ENCODE assay signal across 23 mouse cellular contexts in the genomic region with DNA sequence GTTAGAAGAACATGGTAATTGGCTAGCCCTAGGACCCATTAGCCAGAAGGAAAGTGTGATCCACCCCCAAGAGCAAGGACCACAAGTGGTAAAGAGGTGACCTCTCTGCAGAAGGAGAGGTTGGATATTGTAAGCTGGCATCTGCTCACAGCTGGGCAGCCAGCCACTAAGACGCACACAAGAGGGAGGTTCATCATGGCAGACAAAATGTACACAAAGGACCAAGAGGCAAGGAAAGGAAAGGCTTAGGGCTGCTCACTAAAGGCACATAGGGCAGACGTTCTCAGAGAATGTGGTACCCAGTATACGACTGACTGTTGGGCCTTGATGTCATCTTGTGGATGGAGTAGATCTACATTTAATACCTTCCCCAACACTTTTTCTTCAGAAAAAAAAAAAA. TPM values are rescaled to one million over a fixed set of nuclear protein-coding genes. Genes with fewer than 3 reads are reported as not detected.
DNase-seq lines count a peak whose midpoint lies in the region; TF ChIP-seq lines count a peak whose summit lies in the region.
"Had no signal": no experiment of that assay in that cellular context is flagged by ENCODE, and none has a peak within 500 bp of the region (broad histone marks: within the 10 kb centered on the region; RNA-seq: fewer than 3 reads in every experiment).

No protein-coding gene starts in this region.

- no peak for TF ChIP-seq POLR2A in CH12.LX (IDR thresholded peaks at IDR 0.05; ENCODE audit: low read depth, low read length)
- TF ChIP-seq POLR2A in myocyte (IDR thresholded peaks at IDR 0.05; ENCODE audit: insufficient read length, low read depth): no peak

- TF ChIP-seq EP300 in CH12.LX (IDR thresholded peaks at IDR 0.05; ENCODE audit: low read length): no peak

- H3K36me3 ChIP-seq in CH12.LX (replicated peaks in 1 of 2; ENCODE audit: control insufficient read depth in 1 of 2, insufficient read depth in 1 of 2, low read length in 1 of 2) (peaks cover 37 to 47% of the 10 kb centered on the region in 2 experiments), myocyte (ENCODE audit: control insufficient read depth, insufficient read depth) (peaks cover 27% of the 10 kb centered on the region)

- no peak overlapping the region for H3K27ac ChIP-seq in CH12.LX (ENCODE audit: insufficient read depth, low read depth)
- H3K27ac ChIP-seq: embryonic facial prominence, embryonic 13.5 days; embryonic facial prominence, embryonic 15.5 days; forebrain, embryonic 13.5 days; forebrain, embryonic 15.5 days had no signal

- dilution Hi-C loops in CH12.LX (cut with MboI; ENCODE audit: extremely low pct_ligation_motif_present, extremely low pct_unique_long_range_greater_than_20kb, low sequenced_read_pairs): no loop called here

- intact Hi-C loops in heart, postnatal 36 days (cut with DNase I): no loop called here

- no peak overlapping the region for H3K9ac ChIP-seq in CH12.LX (ENCODE audit: insufficient read depth, low read depth)
- H3K9ac ChIP-seq: embryonic facial prominence, embryonic 13.5 days; embryonic facial prominence, embryonic 15.5 days; forebrain, embryonic 13.5 days; forebrain, embryonic 15.5 days; forebrain, postnatal 0 days had no signal

- no peaks in the 10 kb centered on the region for H3K9me3 ChIP-seq in CH12.LX (replicated peaks; ENCODE audit: low read length)
- H3K9me3 ChIP-seq: embryonic facial prominence, embryonic 13.5 days; embryonic facial prominence, embryonic 15.5 days; forebrain, embryonic 13.5 days; forebrain, embryonic 15.5 days had no signal

- no peaks in the 10 kb centered on the region for H3K27me3 ChIP-seq in CH12.LX (replicated peaks)
- no peaks in the 10 kb centered on the region for H3K27me3 ChIP-seq in myocyte (ENCODE audit: control insufficient read depth, insufficient read depth, insufficient read length)
- H3K27me3 ChIP-seq: embryonic facial prominence, embryonic 13.5 days; embryonic facial prominence, embryonic 15.5 days; forebrain, embryonic 13.5 days; forebrain, embryonic 15.5 days; Patski had no signal

- in situ Hi-C loops in CH12.LX (cut with MboI; ENCODE audit: low pct_ligation_motif_present, low pct_unique_long_range_greater_than_20kb, low sequenced_read_pairs): no loop called here

- peaks cover 8 to 18% of the 10 kb centered on the region in 2 experiments for H3K4me1 ChIP-seq in CH12.LX (ENCODE audit: control insufficient read depth in 1 of 2, insufficient read depth in 2 of 2)

- no peak for TF ChIP-seq RAD21 in CH12.LX (IDR thresholded peaks at IDR 0.05; ENCODE audit: low read depth, low read length)

- H3K4me3 ChIP-seq in CH12.LX (replicated peaks in 1 of 3; ENCODE audit: low read depth in 2 of 3, low read length in 2 of 3, poor library complexity in 1 of 3): no peak overlapping the region
- H3K4me3 ChIP-seq in myocyte: no peak overlapping the region
- H3K4me3 ChIP-seq: embryonic facial prominence, embryonic 13.5 days; embryonic facial prominence, embryonic 15.5 days; forebrain, embryonic 13.5 days; forebrain, embryonic 15.5 days had no signal

- DNase-seq in heart, adult 11 months: peak; percentile 89
- no peak for DNase-seq in heart, postnatal 36 days
- DNase-seq in CH12.LX (ENCODE audit: extremely low read depth) (no peak), adipocyte (ENCODE audit: low spot score) (peak; percentile 25)
- no peak for DNase-seq in adrenal gland, postnatal 36 days
- DNase-seq in kidney, postnatal 14 days: no peak
- DNase-seq: adrenal gland, adult 2 months; adrenal gland, postnatal 10 days; adrenal gland, postnatal 25 days; B cell, adult 2 months; cerebellum, adult 11-12 months; cerebellum, adult 8-10 months; cerebellum, adult 9-11 months; cerebellum, postnatal 14 days; cerebellum, postnatal 36 days; embryo, embryonic 11 days; forebrain, postnatal 0 days had no signal

- TF ChIP-seq CTCF in CH12.LX (conservative IDR thresholded peaks at IDR 0.05 in 1 of 2, IDR thresholded peaks at IDR 0.05 in 1 of 2; ENCODE audit: low read depth in 2 of 2, low read length in 2 of 2): no peak

- no peak overlapping the region for H3ac ChIP-seq in myocyte (ENCODE audit: control insufficient read depth, insufficient read length)

- no peak overlapping the region for H3K4me2 ChIP-seq in CH12.LX (ENCODE audit: insufficient read depth, low read depth, poor library complexity, severe bottlenecking)
- no peak overlapping the region for H3K4me2 ChIP-seq in myocyte (ENCODE audit: low read depth)
- H3K4me2 ChIP-seq: embryonic facial prominence, embryonic 13.5 days; embryonic facial prominence, embryonic 15.5 days; forebrain, embryonic 13.5 days; forebrain, embryonic 15.5 days had no signal

- H3K79me2 ChIP-seq in CH12.LX (replicated peaks; ENCODE audit: control insufficient read depth, extremely low read depth, insufficient read depth, poor library complexity, severe bottlenecking) (peaks cover 6% of the 10 kb centered on the region), myocyte (ENCODE audit: control insufficient read depth, insufficient read depth) (peaks cover 6% of the 10 kb centered on the region)

TF ChIP-seq in CH12.LX, 34 proteins besides CTCF, POLR2A, EP300 and RAD21:
- TF ChIP-seq NRF1 (IDR thresholded peaks at IDR 0.05; ENCODE audit: low read depth, low read length) (no peak), E2F4 (IDR thresholded peaks at IDR 0.05; ENCODE audit: insufficient replicate concordance, low read depth, low read length) (no peak), ZNF384 (IDR thresholded peaks at IDR 0.05; ENCODE audit: low read depth, low read length) (peak; percentile 44; the same call in 1 of the 2 replicates), ZMIZ1 (IDR thresholded peaks at IDR 0.05; ENCODE audit: low read depth, low read length) (no peak), UBTF (IDR thresholded peaks at IDR 0.05; ENCODE audit: low read depth, low read length) (no peak), IRF4 (IDR thresholded peaks at IDR 0.05; ENCODE audit: low read depth, low read length) (no peak), JUND (conservative IDR thresholded peaks at IDR 0.05; ENCODE audit: low read depth, low read length) (no peak), NELFE (IDR thresholded peaks at IDR 0.05; ENCODE audit: low read depth, low read length) (no peak), PAX5 (IDR thresholded peaks at IDR 0.05; ENCODE audit: low read length) (no peak), POLR2AphosphoS2 (IDR thresholded peaks at IDR 0.05; ENCODE audit: low read depth, low read length) (peak; percentile 60; the same call in 1 of the 2 replicates), MAX (IDR thresholded peaks at IDR 0.05; ENCODE audit: low read length) (no peak)

TF ChIP-seq in myocyte, 11 proteins besides CTCF, POLR2A, EP300 and RAD21:
- peak; percentile 87 for TF ChIP-seq POLR2AphosphoS2 (IDR thresholded peaks at IDR 0.05; ENCODE audit: insufficient read length, low read depth)
- no peak for TF ChIP-seq E2F4 (IDR thresholded peaks at IDR 0.05; ENCODE audit: insufficient read depth)

RNA-seq across cellular contexts. Expression of gene Crk, which starts 4.2 kb away (rescaled TPM):
- total RNA-seq in heart, postnatal 36 days (2021): 10 to 100 TPM; 78.4 to 84.2 TPM
- total RNA-seq in CH12.LX (2012; rRNA removed) (37.8 and 42.2 TPM in 2 replicates), CH12.LX (2014; rRNA removed) (39.9 and 44.3 TPM in 2 replicates)
- polyA plus RNA-seq in CH12.LX (2012; ENCODE audit: insufficient read length, low read depth) (44.6 and 46.1 TPM in 2 replicates), myocyte (2012; fragmentation: generic; extraction: Trizol) (34.5 TPM)
- total RNA-seq in adrenal gland, postnatal 36 days (2021): 100 to 1,000 TPM; 119 TPM

RNA-seq across cellular contexts. Expression of gene Myo1c, which starts 24.6 kb away (rescaled TPM):
- 100 to 1,000 TPM; 110 to 122 TPM for total RNA-seq in heart, postnatal 36 days (2021)
- total RNA-seq in CH12.LX (2012; rRNA removed) (41.1 and 47.3 TPM in 2 replicates), CH12.LX (2014; rRNA removed) (21.9 and 24.8 TPM in 2 replicates)
- polyA plus RNA-seq in CH12.LX (2012; ENCODE audit: insufficient read length, low read depth) (46.6 and 52.0 TPM in 2 replicates), myocyte (2012; fragmentation: generic; extraction: Trizol) (177 TPM)
- 100 to 1,000 TPM; 155 to 158 TPM for total RNA-seq in adrenal gland, postnatal 36 days (2021)

RNA-seq across cellular contexts. Expression of gene Inpp5k, which starts 44.1 kb away (rescaled TPM):
- 10 to 100 TPM; 32.7 to 33.5 TPM for total RNA-seq in heart, postnatal 36 days (2021)
- total RNA-seq in CH12.LX (2012; rRNA removed) (25.5 and 31.2 TPM in 2 replicates), CH12.LX (2014; rRNA removed) (40.7 and 41.9 TPM in 2 replicates)
- polyA plus RNA-seq in CH12.LX (2012; ENCODE audit: insufficient read length, low read depth) (30.5 and 35.6 TPM in 2 replicates), myocyte (2012; fragmentation: generic; extraction: Trizol) (20.7 TPM)
- 10 to 100 TPM; 27.9 to 48.1 TPM for total RNA-seq in adrenal gland, postnatal 36 days (2021)

RNA-seq across cellular contexts. Expression of gene Ywhae, which starts 57.8 kb away (rescaled TPM):
- total RNA-seq in heart, postnatal 36 days (2021): 100 to 1,000 TPM; 561 to 563 TPM
- 348 and 421 TPM in 2 replicates for total RNA-seq in CH12.LX (2012; rRNA removed)
- 129 and 130 TPM in 2 replicates for total RNA-seq in CH12.LX (2014; rRNA removed)
- 1,436 and 1,665 TPM in 2 replicates for polyA plus RNA-seq in CH12.LX (2012; ENCODE audit: insufficient read length, low read depth)
- 612 TPM for polyA plus RNA-seq in myocyte (2012; fragmentation: generic; extraction: Trizol)
- 100 to 1,000 TPM; 594 to 617 TPM for total RNA-seq in adrenal gland, postnatal 36 days (2021)

Comparison
In these comparisons a context has a peak if more than half of its experiments do, and no peak if none do; other contexts are left out.
1. DNase-seq: peak in heart, adult 11 months (single experiment) and adipocyte (single experiment); none in heart, postnatal 36 days (0 of 2), CH12.LX (single experiment), adrenal gland, postnatal 36 days (0 of 2) and kidney, postnatal 14 days (single experiment).